In the genomic region with DNA sequence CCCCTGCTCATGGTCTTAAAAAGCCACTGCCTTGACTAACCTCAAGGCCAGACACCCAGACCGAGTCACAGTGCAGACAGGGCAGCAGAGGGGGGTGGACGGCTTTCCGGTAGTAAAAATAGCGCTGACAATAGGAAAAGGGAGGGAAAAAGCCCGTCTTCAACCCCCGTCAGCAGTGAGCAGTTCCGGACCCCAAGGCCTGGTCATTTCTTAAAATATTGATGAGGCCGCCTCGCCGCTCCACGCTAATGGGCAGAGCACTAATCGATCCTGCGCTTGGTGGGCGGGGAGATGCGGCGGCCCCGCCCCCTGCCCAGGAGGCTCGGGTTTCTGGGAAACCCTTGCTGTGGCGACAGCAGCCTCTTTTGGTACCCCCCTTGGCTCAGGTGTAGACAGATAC, we compare ENCODE assay signal across 8 mouse cellular contexts. TPM values are rescaled to one million over a fixed set of nuclear protein-coding genes. Genes with fewer than 3 reads are reported as not detected.
DNase-seq lines count a peak whose midpoint lies in the region; ATAC-seq and TF ChIP-seq lines count a peak whose summit lies in the region.
"Had no signal": no experiment of that assay in that cellular context is flagged by ENCODE, and none has a peak within 500 bp of the region (broad histone marks: within the 10 kb centered on the region; RNA-seq: fewer than 3 reads in every experiment).

No protein-coding gene starts in this region.

- H3K4me3 ChIP-seq in testis, adult 2 months (ENCODE audit: control insufficient read depth, low read depth, low read length): peak overlapping the region; percentile 40
- peak overlapping the region; percentile 35 for H3K4me3 ChIP-seq in hindbrain, embryonic 13.5 days
- peak overlapping the region in 1 of 2 experiments; percentile 10; a peak in 1 of 4 replicates for H3K4me3 ChIP-seq in liver, embryonic 14.5 days (ENCODE audit: insufficient read depth in 1 of 2, low read depth in 2 of 2, low read length in 2 of 2)

- H3K4me2 ChIP-seq in hindbrain, embryonic 13.5 days: peak overlapping the region; percentile 61
- H3K4me2 ChIP-seq in liver, embryonic 14.5 days (ENCODE audit: low read depth): peak overlapping the region; percentile 44

- H3K9ac ChIP-seq in hindbrain, embryonic 13.5 days: peak overlapping the region; percentile 67
- no peak overlapping the region for H3K9ac ChIP-seq in liver, embryonic 14.5 days (replicated peaks)

- TF ChIP-seq EP300 in liver, embryonic 14.5 days (IDR thresholded peaks at IDR 0.05; ENCODE audit: low read depth): no peak

- no peak for TF ChIP-seq CTCF in testis, adult 2 months (IDR thresholded peaks at IDR 0.05; ENCODE audit: control insufficient read depth, insufficient read depth, insufficient replicate concordance, low read depth, low read length)
- no peak for TF ChIP-seq CTCF in liver, embryonic 14.5 days (IDR thresholded peaks at IDR 0.05; ENCODE audit: low read depth)

- 0 out of 2 replicates have a peak, but pooled peaks have one; percentile 7 for ATAC-seq in hindbrain, embryonic 13.5 days (ENCODE audit: low FRiP score)
- no peak for ATAC-seq in liver, embryonic 14.5 days (ENCODE audit: insufficient read depth)

- H3K4me1 ChIP-seq in testis, adult 2 months (ENCODE audit: control insufficient read depth, insufficient read depth, low read length): peaks cover 2% of the 10 kb centered on the region
- H3K4me1 ChIP-seq in hindbrain, embryonic 13.5 days (replicated peaks): peaks cover 74% of the 10 kb centered on the region
- H3K4me1 ChIP-seq in liver, embryonic 14.5 days (replicated peaks; ENCODE audit: control insufficient read depth in 2 of 2, insufficient read depth in 2 of 2, low read length in 1 of 2): no peaks in the 10 kb centered on the region

- H3K36me3 ChIP-seq in testis, adult 2 months (ENCODE audit: control insufficient read depth, insufficient read depth, low read length): no peaks in the 10 kb centered on the region
- H3K36me3 ChIP-seq in hindbrain, embryonic 13.5 days: no peaks in the 10 kb centered on the region
- no peaks in the 10 kb centered on the region for H3K36me3 ChIP-seq in liver, embryonic 14.5 days (replicated peaks; ENCODE audit: control insufficient read depth, insufficient read depth, low read depth)

- no peak overlapping the region for H3K27ac ChIP-seq in testis, adult 2 months (ENCODE audit: control insufficient read depth, insufficient read depth, low read depth, low read length)
- H3K27ac ChIP-seq in hindbrain, embryonic 13.5 days: 0 out of 2 replicates have a peak overlapping the region, but pooled peaks have one; percentile 24
- no peak overlapping the region for H3K27ac ChIP-seq in liver, embryonic 14.5 days

- DNase-seq in testis, postnatal 10 days (ENCODE audit: low spot score): no peak
- DNase-seq in liver, embryonic 14.5 days (ENCODE audit: low read depth in 3 of 3, low spot score in 3 of 3): no peak
- no peak for DNase-seq in thymus, postnatal 25 days
- no peak for DNase-seq in gastrocnemius, adult 8-10 months (ENCODE audit: low spot score in 2 of 2)
- no peak for DNase-seq in MN1 (ENCODE audit: low spot score)
- DNase-seq: lung, postnatal 10 days had no signal

- whole genome bisulfite sequencing in hindbrain, embryonic 13.5 days: 5% methylated on average over 19 of the region's 19 CpGs
- 2% methylated on average over 19 of the region's 19 CpGs for WGBS in liver, embryonic 14.5 days (ENCODE audit: insufficient replicate concordance)

- no peaks in the 10 kb centered on the region for H3K9me3 ChIP-seq in hindbrain, embryonic 13.5 days
- no peaks in the 10 kb centered on the region for H3K9me3 ChIP-seq in liver, embryonic 14.5 days (ENCODE audit: control insufficient read depth, low read length)

- no peak for TF ChIP-seq POLR2A in testis, adult 2 months (IDR thresholded peaks at IDR 0.05; ENCODE audit: control insufficient read depth, low read depth, low read length)

- H3K27me3 ChIP-seq in testis, adult 2 months (ENCODE audit: control insufficient read depth, insufficient read depth, low read length): no peaks in the 10 kb centered on the region
- peaks cover 4% of the 10 kb centered on the region; the same call in 1 of the 2 replicates for H3K27me3 ChIP-seq in hindbrain, embryonic 13.5 days
- H3K27me3 ChIP-seq in liver, embryonic 14.5 days (ENCODE audit: control insufficient read depth, insufficient read depth, low read length): no peaks in the 10 kb centered on the region; the same call in 1 of the 2 replicates

RNA-seq across cellular contexts. Expression of gene Sh2b2, which starts 8.7 kb away (rescaled TPM):
- 2.0 and 2.3 TPM in 2 replicates for polyA plus RNA-seq in testis, adult 2 months (2012; rRNA removed)
- 22.2 and 25.5 TPM in 2 replicates for polyA plus RNA-seq in hindbrain, embryonic 13.5 days (2015; fragmentation: Nextera tagmentation; extraction: Ambion mirVana)
- 1.8 and 8.5 TPM in 2 replicates for polyA plus RNA-seq in liver, embryonic 14.5 days (2012; rRNA removed)
- polyA plus RNA-seq in liver, embryonic 14.5 days (2014; fragmentation: Nextera tagmentation; extraction: Ambion mirVana): 1.4 and 1.5 TPM in 2 replicates
- 1 to 10 TPM; 2.1 to 2.8 (median 2.5) TPM for total RNA-seq in gastrocnemius, adult 8-10 months (2022)

RNA-seq across cellular contexts. Expression of gene Prkrip1, which starts 38.8 kb away (rescaled TPM):
- polyA plus RNA-seq in testis, adult 2 months (2012; rRNA removed): 26.0 and 27.9 TPM in 2 replicates
- polyA plus RNA-seq in hindbrain, embryonic 13.5 days (2015; fragmentation: Nextera tagmentation; extraction: Ambion mirVana): 66.5 and 67.9 TPM in 2 replicates
- 5.6 and 16.0 TPM in 2 replicates for polyA plus RNA-seq in liver, embryonic 14.5 days (2012; rRNA removed)
- 25.0 and 32.2 TPM in 2 replicates for polyA plus RNA-seq in liver, embryonic 14.5 days (2014; fragmentation: Nextera tagmentation; extraction: Ambion mirVana)
- total RNA-seq in gastrocnemius, adult 8-10 months (2022): 10 to 100 TPM; 17.0 to 18.9 (median 17.6) TPM
